In genomic region chr2:79180782-79181181, GRCm38 (mm10) we compare ENCODE assay signal across 14 mouse cellular contexts.
DNase-seq lines count a peak whose midpoint lies in the region; ATAC-seq and TF ChIP-seq lines count a peak whose summit lies in the region.
"Had no signal": no experiment of that assay in that cellular context is flagged by ENCODE, and none has a peak within 500 bp of the region (broad histone marks: within the 10 kb centered on the region; RNA-seq: fewer than 3 reads in every experiment).

No protein-coding gene starts in this region.

- TF ChIP-seq EP300 in stomach, postnatal 0 days (optimal IDR thresholded peaks at IDR 0.05): no peak

- 69% methylated on average over 7 of the region's 7 CpGs for WGBS in stomach, postnatal 0 days

- no peaks in the 10 kb centered on the region for H3K9me3 ChIP-seq in stomach, postnatal 0 days (ENCODE audit: control insufficient read depth, low read length)
- H3K9me3 ChIP-seq: heart, embryonic 13.5 days; intestine, embryonic 15.5 days; midbrain, embryonic 15.5 days had no signal

- peak overlapping the region; percentile 54 for H3K27ac ChIP-seq in bone marrow macrophage, adult 2 months (ENCODE audit: insufficient read depth, low read depth, low read length)
- no peak overlapping the region for H3K27ac ChIP-seq in stomach, postnatal 0 days (replicated peaks)
- H3K27ac ChIP-seq: heart, embryonic 13.5 days; intestine, embryonic 15.5 days; midbrain, embryonic 15.5 days had no signal

- H3K27me3 ChIP-seq in stomach, postnatal 0 days (ENCODE audit: control insufficient read depth, insufficient read depth, low read length): no peaks in the 10 kb centered on the region
- H3K27me3 ChIP-seq: heart, embryonic 13.5 days; intestine, embryonic 15.5 days; midbrain, embryonic 15.5 days had no signal

- peak overlapping the region; percentile 37 for H3K4me3 ChIP-seq in bone marrow macrophage, adult 2 months (ENCODE audit: insufficient read depth, low read length)
- H3K4me3 ChIP-seq in stomach, postnatal 0 days (ENCODE audit: low read depth, low read length): no peak overlapping the region
- H3K4me3 ChIP-seq: heart, embryonic 13.5 days; intestine, embryonic 15.5 days; midbrain, embryonic 15.5 days had no signal

- no peak overlapping the region for H3K9ac ChIP-seq in stomach, postnatal 0 days (ENCODE audit: low read length)
- H3K9ac ChIP-seq: heart, embryonic 13.5 days; intestine, embryonic 15.5 days; midbrain, embryonic 15.5 days had no signal

- DNase-seq in adrenal gland, adult 2 months: peak; percentile 8
- no peak for DNase-seq in adrenal gland, postnatal 10 days
- peak; percentile 12 for DNase-seq in lung, postnatal 25 days (ENCODE audit: low spot score)
- DNase-seq in lung, postnatal 10 days: no peak
- DNase-seq in stomach, postnatal 0 days (ENCODE audit: low spot score): no peak
- DNase-seq in frontal cortex, postnatal 36 days (ENCODE audit: low spot score in 2 of 2): no peak
- DNase-seq: adrenal gland, postnatal 25 days; cerebellum, adult 2 months; kidney, postnatal 36 days had no signal

- peak; percentile 91 for ATAC-seq in monocyte, adult 5-6 weeks (replicated peaks; ENCODE audit: insufficient number of reproducible peaks, low FRiP score, low TSS enrichment, poor library complexity, severe bottlenecking)
- ATAC-seq in stomach, postnatal 0 days (ENCODE audit: low FRiP score, low TSS enrichment): no peak
- ATAC-seq: intestine, embryonic 15.5 days; midbrain, embryonic 15.5 days had no signal

- TF ChIP-seq POLR2A in bone marrow macrophage, adult 2 months (IDR thresholded peaks at IDR 0.05; ENCODE audit: borderline replicate concordance, low read depth, low read length): no peak

- TF ChIP-seq CTCF in bone marrow macrophage, adult 2 months (IDR thresholded peaks at IDR 0.05; ENCODE audit: low read depth, low read length): no peak
- TF ChIP-seq CTCF in stomach, postnatal 0 days (IDR thresholded peaks at IDR 0.05; ENCODE audit: low read depth): no peak

- no peaks in the 10 kb centered on the region for H3K36me3 ChIP-seq in stomach, postnatal 0 days (ENCODE audit: control insufficient read depth, insufficient read depth, low read length)
- H3K36me3 ChIP-seq: heart, embryonic 13.5 days; intestine, embryonic 15.5 days; midbrain, embryonic 15.5 days had no signal

- H3K4me2 ChIP-seq in stomach, postnatal 0 days (replicated peaks; ENCODE audit: low read depth): no peak overlapping the region
- H3K4me2 ChIP-seq: heart, embryonic 13.5 days; intestine, embryonic 15.5 days; midbrain, embryonic 15.5 days had no signal

- H3K4me1 ChIP-seq in bone marrow macrophage, adult 2 months (ENCODE audit: control insufficient read depth, insufficient read depth, low read length): peaks cover 25% of the 10 kb centered on the region
- H3K4me1 ChIP-seq in stomach, postnatal 0 days (replicated peaks; ENCODE audit: control insufficient read depth, insufficient read depth): no peaks in the 10 kb centered on the region
- H3K4me1 ChIP-seq: intestine, embryonic 15.5 days; midbrain, embryonic 15.5 days had no signal

Comparison
In these comparisons a context has a peak if more than half of its experiments do, and no peak if none do; other contexts are left out.
1. DNase-seq: peak in adrenal gland, adult 2 months (single experiment) and lung, postnatal 25 days (single experiment); none in adrenal gland, postnatal 10 days (single experiment), lung, postnatal 10 days (single experiment), stomach, postnatal 0 days (single experiment) and frontal cortex, postnatal 36 days (0 of 2).